Mouse (Mus musculus) testis, adult 2 months (tissue): ENCODE results near the gene Gm42421. TPM values are rescaled to one million over a fixed set of nuclear protein-coding genes. Genes with fewer than 3 reads are reported as not detected.

Experiments
- H3K27ac ChIP-seq: fragments of 200-500 bp; 2 replicates; pipeline ENCODE4 v1.5.1; 2012; ENCODE audit warnings: low read depth, low read length; ENCODE audit not compliant: control insufficient read depth, insufficient read depth
- H3K27me3 ChIP-seq: fragments of 200-500 bp; 2 replicates; pipeline ENCODE4 v1.6.1; 2012; ENCODE audit warnings: mild to moderate bottlenecking, low read length, moderate library complexity; ENCODE audit not compliant: control insufficient read depth, insufficient read depth
- H3K36me3 ChIP-seq: fragments of 200-500 bp; 2 replicates; pipeline ENCODE4 v1.6.1; 2012; ENCODE audit warnings: mild to moderate bottlenecking, low read length; ENCODE audit not compliant: control insufficient read depth, insufficient read depth
- H3K4me1 ChIP-seq: fragments of 200-500 bp; 2 replicates; pipeline ENCODE4 v1.6.1; 2012; ENCODE audit warnings: low read length; ENCODE audit not compliant: control insufficient read depth, insufficient read depth
- H3K4me3 ChIP-seq: fragments of 200-500 bp; 2 replicates; pipeline ENCODE4 v1.5.1; 2012; ENCODE audit warnings: low read depth, mild to moderate bottlenecking, low read length, moderate library complexity, mixed read lengths; ENCODE audit not compliant: control insufficient read depth
- CTCF ChIP-seq: fragments of 200-500 bp; IDR thresholded peaks from 2 replicates; pipeline ENCODE4 v1.5.1; 2012; ENCODE audit warnings: low read depth, mild to moderate bottlenecking, inconsistent platforms, low read length, moderate library complexity; ENCODE audit not compliant: control insufficient read depth, insufficient read depth, insufficient replicate concordance
- POLR2A ChIP-seq: fragments of 200-500 bp; IDR thresholded peaks from 2 replicates; pipeline ENCODE4 v1.6.1; 2012; ENCODE audit warnings: low read depth, mild to moderate bottlenecking, inconsistent platforms, low read length, moderate library complexity; ENCODE audit not compliant: control insufficient read depth
- polyA plus RNA-seq: library from polyadenylated mRNA; depleted of rRNA; stranded (reverse); fragments of >200 nt; gene quantifications from 2 replicates; pipeline ENCODE4 v1.2.3, GENCODE M21; 2012; rRNA removed

Gene Gm42421
- polyA plus RNA-seq, 1 experiment = 0.32 TPM

- Histone ChIP-seq H3K36me3 (no peaks in the 10 kb centered on the region; the same call in 1 of the 2 replicates), H3K4me3 (no peak overlapping the region), H3K27ac (no peak overlapping the region), H3K4me1 (peaks cover 2% of the 10 kb centered on the region; the same call in 1 of the 2 replicates), H3K27me3 (no peaks in the 10 kb centered on the region)
- TF ChIP-seq CTCF (no peak), POLR2A (no peak)
Measured at GRCm38 (mm10) chr5:143980858-143981257, 52.9 kb downstream of the Gm42421 start.

- no peaks in the 10 kb centered on the region; the same call in 1 of the 2 replicates for H3K36me3 ChIP-seq
- TF ChIP-seq CTCF (no peak), POLR2A (no peak)
Measured at GRCm38 (mm10) chr5:143982361-143982760, 54.4 kb downstream of the Gm42421 start.

GRCm38 (mm10) chr5:143985381-143985780, 57.4 kb downstream of the Gm42421 start:
- peaks cover 1% of the 10 kb centered on the region for H3K36me3 ChIP-seq

More at GRCm38 (mm10) chr5:143982361-143982760, 54.4 kb downstream of the Gm42421 start:
- Histone ChIP-seq H3K27me3 (no peaks in the 10 kb centered on the region), H3K4me3 (no peak overlapping the region), H3K4me1 (peaks cover 2% of the 10 kb centered on the region; the same call in 1 of the 2 replicates), H3K27ac (no peak overlapping the region)

More at GRCm38 (mm10) chr5:143985381-143985780, 57.4 kb downstream of the Gm42421 start:
- H3K4me1 ChIP-seq = peaks cover 2% of the 10 kb centered on the region; the same call in 1 of the 2 replicates
- no peaks in the 10 kb centered on the region for H3K27me3 ChIP-seq
- H3K27ac ChIP-seq = no peak overlapping the region
- no peak overlapping the region for H3K4me3 ChIP-seq
- TF ChIP-seq CTCF = no peak
- TF ChIP-seq POLR2A = no peak

Other genes starting within 250 kb of the Gm42421 start
- 33.0 and 35.8 TPM in 2 replicates for gene Usp42, start 195.9 kb upstream of the Gm42421 start, polyA plus RNA-seq
- gene Eif2ak1, start 110.4 kb upstream of the Gm42421 start, polyA plus RNA-seq = 14.3 and 15.7 TPM in 2 replicates
- gene Ankrd61, start 30.5 kb upstream of the Gm42421 start, polyA plus RNA-seq = 202 and 206 TPM in 2 replicates
- 35.2 and 40.5 TPM in 2 replicates for gene Aimp2, start 18.3 kb upstream of the Gm42421 start, polyA plus RNA-seq
- gene Pms2, start 18.2 kb upstream of the Gm42421 start, polyA plus RNA-seq = 2.4 and 3.4 TPM in 2 replicates
- gene Rsph10b, start 4.9 kb downstream of the Gm42421 start, polyA plus RNA-seq = 34.7 and 37.5 TPM in 2 replicates
- 25.7 and 31.1 TPM in 2 replicates for gene Ccz1, start 86.7 kb downstream of the Gm42421 start, polyA plus RNA-seq
- not detected in 2 replicates for gene Ocm, start 98.5 kb downstream of the Gm42421 start, polyA plus RNA-seq
- gene Lmtk2, start 172.3 kb downstream of the Gm42421 start, polyA plus RNA-seq = 10.4 and 11.3 TPM in 2 replicates